Mouse (Mus musculus): Measurements from ENCODE around the gene Ddx5. TPM values are rescaled to one million over a fixed set of nuclear protein-coding genes. Genes with fewer than 3 reads are reported as not detected.
A peak's percentile ranks its signal among the peaks of the same experiment; 100 is the strongest.

The Ddx5 gene
- polyA plus RNA-seq (2014; fragmentation: Nextera tagmentation; extraction: Ambion mirVana), result 515 and 561 TPM in 2 replicates

DNA sequence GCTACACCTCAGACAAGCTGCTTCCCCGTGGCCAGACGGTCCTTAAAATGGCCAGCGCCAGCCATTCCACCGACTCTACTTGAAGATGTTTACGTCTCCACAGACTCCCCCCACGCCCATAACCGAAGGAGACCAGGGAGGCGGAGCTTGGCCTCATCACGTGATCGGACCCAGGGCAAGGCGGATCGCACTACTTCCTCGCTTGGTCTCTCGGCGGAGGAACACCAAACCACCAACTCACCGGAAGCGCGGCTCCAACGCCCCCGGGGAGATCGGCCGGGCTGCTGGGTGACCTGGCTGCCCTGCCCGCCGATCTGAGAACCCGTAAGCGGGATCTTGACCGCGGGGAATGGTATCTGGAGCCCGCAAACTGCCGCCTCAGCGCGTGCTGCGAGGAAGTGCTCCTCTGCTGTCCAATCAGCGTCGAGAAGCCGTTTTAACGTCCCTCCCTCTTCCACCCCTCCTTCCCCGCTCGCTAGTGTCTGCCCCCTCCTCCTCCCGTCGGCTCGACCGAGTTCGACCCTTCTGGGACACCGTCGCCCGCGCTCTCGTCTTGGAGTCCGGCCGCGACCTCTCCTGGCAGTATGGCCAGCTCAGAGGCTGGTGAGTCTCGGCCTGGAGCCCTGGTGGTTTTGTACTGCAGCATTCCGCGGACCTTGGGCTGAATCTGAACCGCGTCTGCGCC is at the start of gene Ddx5, which contains the start of gene Cep95:
Gene Ddx5, minus strand, starts transcription at position 411 of the 685 bp plus-strand sequence.
Gene Cep95, plus strand, starts transcription at position 478 of the 685 bp plus-strand sequence.
- ATAC-seq (ENCODE audit: low FRiP score), result peak; percentile 93
- peak within 1 kb of the TSS; percentile 64 for H3K4me2 ChIP-seq
- peaks cover 6% of the 10 kb centered on the region; the same call in 1 of the 2 replicates for H3K36me3 ChIP-seq (ENCODE audit: control insufficient read depth, insufficient read depth, low read length)
- H3K4me3 ChIP-seq (ENCODE audit: low read depth, low read length), result peak within 1 kb of the TSS; percentile 98
- H3K9ac ChIP-seq (ENCODE audit: low read length), result peak within 1 kb of the TSS; percentile 100
- no peaks in the 10 kb centered on the region for H3K9me3 ChIP-seq (ENCODE audit: control insufficient read depth, low read length)
- peak; percentile 100 for DNase-seq (ENCODE audit: low spot score, missing footprints)
- WGBS, result under 1% methylated on average over 58 of the region's 58 CpGs
- H3K27me3 ChIP-seq (ENCODE audit: control insufficient read depth, insufficient read depth, low read length), result no peaks in the 10 kb centered on the region
- H3K4me1 ChIP-seq (ENCODE audit: control insufficient read depth, insufficient read depth, low read length), result peaks cover 15% of the 10 kb centered on the region
- peak within 1 kb of the TSS; percentile 98 for H3K27ac ChIP-seq (ENCODE audit: low read depth, low read length)

DNA sequence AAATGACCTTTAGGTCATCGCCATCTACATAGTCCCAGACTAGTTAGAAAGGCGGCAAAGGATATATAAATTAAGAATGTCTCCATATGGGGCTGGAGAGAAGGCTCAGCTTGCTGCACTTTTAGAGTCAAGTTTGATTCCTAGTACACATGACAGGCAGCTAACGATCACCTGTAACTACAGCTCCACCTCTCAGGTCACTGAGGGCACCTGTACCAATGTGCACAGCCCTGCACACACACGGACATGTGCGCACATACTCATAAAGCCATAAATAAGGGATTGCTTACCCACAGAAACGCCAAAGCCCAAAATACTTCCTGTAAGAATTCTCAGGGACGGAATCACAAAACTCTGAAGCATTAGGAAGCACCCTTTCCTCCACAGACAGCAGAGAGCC is 39.1 kb upstream of the Ddx5 start:
- H3K4me1 ChIP-seq (ENCODE audit: control insufficient read depth, insufficient read depth, low read length), result no peaks in the 10 kb centered on the region
- ATAC-seq (ENCODE audit: low FRiP score) (no peak), DNase-seq (ENCODE audit: low spot score, missing footprints) (no peak)
- H3K4me3 ChIP-seq (ENCODE audit: low read depth, low read length), result no peak overlapping the region
- WGBS, result 95% methylated on average over 7 of the region's 7 CpGs
- no peaks in the 10 kb centered on the region for H3K27me3 ChIP-seq (ENCODE audit: control insufficient read depth, insufficient read depth, low read length)
- no peaks in the 10 kb centered on the region for H3K9me3 ChIP-seq (ENCODE audit: control insufficient read depth, low read length)
- no peak overlapping the region for H3K9ac ChIP-seq (ENCODE audit: low read length)
- no peak overlapping the region for H3K4me2 ChIP-seq
- H3K36me3 ChIP-seq (ENCODE audit: control insufficient read depth, insufficient read depth, low read length), result peaks cover 11% of the 10 kb centered on the region
- no peak overlapping the region for H3K27ac ChIP-seq (ENCODE audit: low read depth, low read length)

DNA sequence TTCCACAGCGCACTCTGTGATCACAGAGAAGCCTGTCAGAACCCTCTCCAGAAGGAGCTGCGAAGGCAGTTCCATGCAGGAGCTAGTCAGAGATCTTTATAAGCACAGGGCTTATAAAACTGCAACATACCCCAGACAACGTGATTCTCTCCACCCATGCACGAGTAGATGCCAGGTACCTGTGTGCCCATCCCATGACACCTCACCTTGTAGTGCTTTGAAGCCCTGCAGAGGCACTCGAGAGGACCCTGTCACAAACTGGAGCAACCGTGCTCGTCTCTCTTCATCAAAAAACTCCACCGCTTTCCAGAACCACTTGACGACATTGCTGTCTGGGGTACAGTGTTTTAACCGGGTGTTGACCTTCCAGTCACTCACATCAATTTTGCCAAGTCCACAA is 35.4 kb upstream of the Ddx5 start:
- DNase-seq (ENCODE audit: low spot score, missing footprints) (no peak), ATAC-seq (ENCODE audit: low FRiP score) (no peak)
- H3K36me3 ChIP-seq (ENCODE audit: control insufficient read depth, insufficient read depth, low read length), result peaks cover 12% of the 10 kb centered on the region
- H3K4me2 ChIP-seq, result no peak overlapping the region
- 95% methylated on average over 10 of the region's 10 CpGs for WGBS
- H3K4me1 ChIP-seq (ENCODE audit: control insufficient read depth, insufficient read depth, low read length), result no peaks in the 10 kb centered on the region
- H3K9ac ChIP-seq (ENCODE audit: low read length), result no peak overlapping the region
- H3K27me3 ChIP-seq (ENCODE audit: control insufficient read depth, insufficient read depth, low read length), result no peaks in the 10 kb centered on the region
- H3K4me3 ChIP-seq (ENCODE audit: low read depth, low read length), result no peak overlapping the region
- no peaks in the 10 kb centered on the region for H3K9me3 ChIP-seq (ENCODE audit: control insufficient read depth, low read length)
- no peak overlapping the region for H3K27ac ChIP-seq (ENCODE audit: low read depth, low read length)

DNA sequence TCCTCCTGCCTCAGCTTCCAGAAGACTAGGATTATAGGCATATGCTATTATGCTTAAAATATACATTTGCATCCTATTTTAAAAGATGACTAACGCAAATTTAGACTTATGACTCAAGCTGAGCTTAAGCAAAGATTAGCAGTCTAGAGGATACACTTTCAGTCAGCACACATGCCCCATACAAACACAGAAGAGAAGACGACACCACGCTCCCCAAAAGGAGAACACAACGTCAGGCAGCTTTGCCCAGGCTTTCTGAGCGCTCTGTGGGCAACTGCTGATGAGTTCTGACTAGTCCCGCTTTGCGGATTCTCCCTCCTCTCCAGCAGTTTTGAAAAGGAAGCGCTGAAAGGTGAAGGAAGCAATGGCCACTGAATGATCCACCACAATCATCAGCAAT is 34.8 kb upstream of the Ddx5 start:
- H3K4me1 ChIP-seq (ENCODE audit: control insufficient read depth, insufficient read depth, low read length), result no peaks in the 10 kb centered on the region
- no peak for DNase-seq (ENCODE audit: low spot score, missing footprints)
- H3K27me3 ChIP-seq (ENCODE audit: control insufficient read depth, insufficient read depth, low read length), result no peaks in the 10 kb centered on the region
- peaks cover 15% of the 10 kb centered on the region for H3K36me3 ChIP-seq (ENCODE audit: control insufficient read depth, insufficient read depth, low read length)
- ATAC-seq (ENCODE audit: low FRiP score), result no peak
- 92% methylated on average over 8 of the region's 8 CpGs for WGBS
- H3K4me2 ChIP-seq, result no peak overlapping the region
- H3K4me3 ChIP-seq (ENCODE audit: low read depth, low read length), result no peak overlapping the region
- H3K9me3 ChIP-seq (ENCODE audit: control insufficient read depth, low read length), result no peaks in the 10 kb centered on the region
- H3K9ac ChIP-seq (ENCODE audit: low read length), result no peak overlapping the region
- H3K27ac ChIP-seq (ENCODE audit: low read depth, low read length), result no peak overlapping the region

DNA sequence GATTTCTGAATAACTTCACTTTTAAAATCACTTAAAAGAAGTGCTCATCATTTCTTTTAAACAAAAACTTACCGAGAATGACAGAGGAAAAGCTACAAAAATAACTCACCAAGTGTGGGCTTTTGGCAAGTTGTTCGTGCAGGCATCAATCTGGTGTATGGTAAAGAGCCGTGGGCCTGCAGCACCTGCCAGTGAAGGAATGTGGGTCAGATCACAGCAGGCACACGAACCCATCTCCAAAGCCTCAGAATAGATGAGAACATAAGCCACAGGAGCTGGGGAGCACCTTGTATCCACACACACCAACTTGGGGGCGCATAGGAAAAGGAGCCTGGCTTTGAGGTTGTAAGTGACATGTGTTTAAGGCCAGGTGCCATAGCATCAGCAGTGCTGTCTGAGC is 33.9 kb upstream of the Ddx5 start:
- no peak overlapping the region for H3K9ac ChIP-seq (ENCODE audit: low read length)
- no peaks in the 10 kb centered on the region for H3K27me3 ChIP-seq (ENCODE audit: control insufficient read depth, insufficient read depth, low read length)
- peaks cover 10% of the 10 kb centered on the region for H3K36me3 ChIP-seq (ENCODE audit: control insufficient read depth, insufficient read depth, low read length)
- H3K27ac ChIP-seq (ENCODE audit: low read depth, low read length), result no peak overlapping the region
- DNase-seq (ENCODE audit: low spot score, missing footprints) (no peak), ATAC-seq (ENCODE audit: low FRiP score) (no peak)
- no peak overlapping the region for H3K4me2 ChIP-seq
- H3K4me3 ChIP-seq (ENCODE audit: low read depth, low read length), result no peak overlapping the region
- H3K4me1 ChIP-seq (ENCODE audit: control insufficient read depth, insufficient read depth, low read length), result no peaks in the 10 kb centered on the region
- 91% methylated on average over 5 of the region's 5 CpGs for WGBS
- H3K9me3 ChIP-seq (ENCODE audit: control insufficient read depth, low read length), result no peaks in the 10 kb centered on the region

DNA sequence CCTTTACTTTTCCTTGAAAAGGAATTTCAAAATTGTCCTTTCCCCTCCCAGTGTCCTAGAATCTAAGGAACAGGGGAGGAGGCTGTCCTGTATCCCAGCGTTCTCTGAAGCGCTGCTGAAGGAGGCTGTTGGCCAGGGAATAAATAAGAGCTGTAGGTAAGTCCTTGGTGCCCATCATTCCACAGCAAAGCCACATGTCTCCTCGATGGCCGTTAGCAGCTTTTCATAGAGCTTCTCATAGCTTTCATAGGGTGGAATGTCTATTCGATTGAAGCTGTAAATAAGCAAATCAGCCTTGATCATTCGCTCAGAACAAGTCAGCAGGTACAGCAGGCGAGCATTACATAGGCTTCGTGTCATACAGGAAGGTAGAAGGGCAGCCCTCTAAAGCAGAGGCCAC is 33.5 kb upstream of the Ddx5 start:
- Histone ChIP-seq H3K4me3 (ENCODE audit: low read depth, low read length) (no peak overlapping the region), H3K4me2 (no peak overlapping the region), H3K36me3 (ENCODE audit: control insufficient read depth, insufficient read depth, low read length) (peaks cover 10% of the 10 kb centered on the region), H3K9ac (ENCODE audit: low read length) (no peak overlapping the region), H3K4me1 (ENCODE audit: control insufficient read depth, insufficient read depth, low read length) (no peaks in the 10 kb centered on the region), H3K27ac (ENCODE audit: low read depth, low read length) (no peak overlapping the region), H3K27me3 (ENCODE audit: control insufficient read depth, insufficient read depth, low read length) (no peaks in the 10 kb centered on the region), H3K9me3 (ENCODE audit: control insufficient read depth, low read length) (no peaks in the 10 kb centered on the region)
- ATAC-seq (ENCODE audit: low FRiP score) (no peak), DNase-seq (ENCODE audit: low spot score, missing footprints) (no peak)
- 93% methylated on average over 8 of the region's 8 CpGs for WGBS

DNA sequence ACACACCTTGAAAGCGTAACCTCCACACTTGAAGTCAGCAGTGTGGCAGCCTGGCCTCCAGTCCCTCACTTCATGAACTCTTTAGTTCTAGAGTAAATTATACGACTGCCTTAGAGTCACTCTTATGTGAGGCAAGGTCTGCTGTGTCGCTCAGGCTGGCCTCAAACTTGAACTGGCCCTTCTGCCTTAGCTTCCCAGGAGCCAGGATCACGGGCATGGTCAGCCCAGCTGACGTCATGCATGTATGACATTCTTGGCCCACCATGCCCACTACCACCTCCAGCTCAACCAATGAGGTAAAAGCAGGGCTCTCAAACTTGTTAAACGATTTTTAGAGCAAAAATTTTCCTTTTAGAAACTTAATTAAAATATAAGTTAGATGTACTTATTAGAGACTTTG is 32.4 kb upstream of the Ddx5 start:
- Histone ChIP-seq H3K4me1 (ENCODE audit: control insufficient read depth, insufficient read depth, low read length) (no peaks in the 10 kb centered on the region), H3K9ac (ENCODE audit: low read length) (no peak overlapping the region), H3K36me3 (ENCODE audit: control insufficient read depth, insufficient read depth, low read length) (peaks cover 11% of the 10 kb centered on the region), H3K4me2 (no peak overlapping the region), H3K9me3 (ENCODE audit: control insufficient read depth, low read length) (no peaks in the 10 kb centered on the region), H3K4me3 (ENCODE audit: low read depth, low read length) (no peak overlapping the region), H3K27ac (ENCODE audit: low read depth, low read length) (no peak overlapping the region), H3K27me3 (ENCODE audit: control insufficient read depth, insufficient read depth, low read length) (no peaks in the 10 kb centered on the region)
- WGBS, result 88% methylated on average over 6 of the region's 6 CpGs
- DNase-seq (ENCODE audit: low spot score, missing footprints), result no peak
- ATAC-seq (ENCODE audit: low FRiP score), result no peak

DNA sequence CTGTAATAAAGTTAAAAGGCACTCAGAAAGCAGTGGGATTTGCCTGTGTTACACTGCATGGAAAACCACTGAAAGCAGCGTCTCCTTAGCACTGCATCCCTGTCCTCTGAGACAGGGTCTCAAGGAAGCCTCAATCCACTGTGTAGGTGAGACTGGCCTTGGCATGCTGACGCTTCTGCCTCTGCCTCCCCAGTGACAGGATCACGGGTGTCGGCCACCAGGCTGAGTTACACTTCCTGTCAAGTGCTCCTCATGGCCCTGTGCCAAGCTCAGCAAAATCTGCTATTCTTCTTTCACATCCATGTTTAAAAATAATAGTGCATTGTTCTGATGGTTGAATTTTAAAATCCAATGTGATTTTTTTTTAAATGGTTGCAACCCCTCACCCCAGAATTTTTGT is 32.0 kb upstream of the Ddx5 start:
- Histone ChIP-seq H3K4me2 (no peak overlapping the region), H3K4me3 (ENCODE audit: low read depth, low read length) (no peak overlapping the region), H3K27ac (ENCODE audit: low read depth, low read length) (no peak overlapping the region), H3K27me3 (ENCODE audit: control insufficient read depth, insufficient read depth, low read length) (no peaks in the 10 kb centered on the region), H3K36me3 (ENCODE audit: control insufficient read depth, insufficient read depth, low read length) (peaks cover 12% of the 10 kb centered on the region), H3K9ac (ENCODE audit: low read length) (no peak overlapping the region), H3K9me3 (ENCODE audit: control insufficient read depth, low read length) (no peaks in the 10 kb centered on the region), H3K4me1 (ENCODE audit: control insufficient read depth, insufficient read depth, low read length) (no peaks in the 10 kb centered on the region)
- ATAC-seq (ENCODE audit: low FRiP score), result no peak
- 93% methylated on average over 4 of the region's 4 CpGs for WGBS
- DNase-seq (ENCODE audit: low spot score, missing footprints), result no peak

DNA sequence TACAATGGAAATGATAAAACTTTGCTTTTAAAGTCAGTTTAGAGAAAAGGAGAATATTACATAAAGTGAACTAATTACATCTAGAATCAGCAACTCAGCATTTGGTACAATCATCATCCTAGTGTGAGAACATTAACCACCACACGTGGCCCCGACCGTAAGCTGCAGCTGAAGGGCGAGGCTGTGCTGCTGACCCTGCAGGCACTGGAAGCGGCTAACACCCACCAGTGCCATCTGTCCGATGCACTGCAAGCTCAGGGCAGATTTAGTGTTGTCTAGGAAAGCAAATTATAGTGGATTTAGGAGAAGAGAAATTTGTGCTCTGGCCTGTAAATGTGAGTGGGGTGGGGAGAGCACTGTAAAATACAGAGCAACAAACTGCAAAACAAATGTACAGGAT is 31.3 kb upstream of the Ddx5 start:
- ATAC-seq (ENCODE audit: low FRiP score), result no peak
- H3K4me3 ChIP-seq (ENCODE audit: low read depth, low read length), result no peak overlapping the region
- peaks cover 12% of the 10 kb centered on the region for H3K36me3 ChIP-seq (ENCODE audit: control insufficient read depth, insufficient read depth, low read length)
- H3K27ac ChIP-seq (ENCODE audit: low read depth, low read length), result no peak overlapping the region
- no peaks in the 10 kb centered on the region for H3K4me1 ChIP-seq (ENCODE audit: control insufficient read depth, insufficient read depth, low read length)
- WGBS, result 93% methylated on average over 6 of the region's 6 CpGs
- no peaks in the 10 kb centered on the region for H3K9me3 ChIP-seq (ENCODE audit: control insufficient read depth, low read length)
- H3K9ac ChIP-seq (ENCODE audit: low read length), result no peak overlapping the region
- no peaks in the 10 kb centered on the region for H3K27me3 ChIP-seq (ENCODE audit: control insufficient read depth, insufficient read depth, low read length)
- no peak for DNase-seq (ENCODE audit: low spot score, missing footprints)
- no peak overlapping the region for H3K4me2 ChIP-seq
